Mouse (Mus musculus) neutrophil, adult 83 days (primary cell): ENCODE measurements around the gene Fhl3. TPM values are rescaled to one million over a fixed set of nuclear protein-coding genes. Genes with fewer than 3 reads are reported as not detected.

Source experiments
- total RNA-seq, 2 experiments: library from RNA; stranded (reverse); gene quantifications; one replicate each; pipeline ENCODE4 v1.2.4; 2023

The Fhl3 gene
- total RNA-seq, result 10 to 100 TPM; 26.8 to 31.2 TPM

DNA sequence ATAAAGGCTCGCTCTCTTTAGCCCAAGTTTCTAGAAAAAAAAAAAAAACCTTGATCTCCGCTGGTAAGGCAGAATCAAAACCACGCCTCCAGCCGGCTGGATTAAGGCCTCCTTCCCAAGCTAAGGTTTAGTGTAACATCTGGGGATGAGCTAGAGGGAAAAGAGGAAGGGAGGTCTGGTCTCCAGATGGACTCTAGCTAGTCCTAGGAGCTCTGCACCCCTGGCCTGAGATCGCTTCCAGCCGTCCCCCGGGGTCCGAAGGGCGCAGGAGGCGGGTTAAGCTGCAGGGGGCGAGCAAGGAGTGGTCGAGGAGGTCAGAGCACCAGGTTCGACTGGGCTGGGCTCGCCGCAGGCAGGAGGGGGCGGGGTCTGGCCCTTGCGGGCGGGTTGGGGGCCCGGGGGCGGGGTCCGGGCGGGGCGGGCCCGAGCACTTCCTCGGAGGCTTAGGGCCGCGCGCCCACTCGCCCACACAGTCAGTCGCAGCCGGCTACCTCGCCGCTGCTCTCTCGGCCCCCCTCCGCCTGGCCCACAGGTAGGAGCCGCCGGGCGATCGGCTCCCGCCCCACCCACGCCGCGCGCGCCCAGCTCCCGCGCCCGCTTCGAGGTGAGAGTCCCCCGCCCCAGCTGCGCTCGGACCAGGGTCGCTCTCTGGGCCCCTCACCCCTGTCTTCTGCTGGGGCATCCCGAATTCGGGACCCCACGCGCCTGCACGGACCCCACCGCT lies at the start of gene Fhl3:
TSS of gene Fhl3 (plus strand) at position 454 of the 724 bp plus-strand sequence.

DNA sequence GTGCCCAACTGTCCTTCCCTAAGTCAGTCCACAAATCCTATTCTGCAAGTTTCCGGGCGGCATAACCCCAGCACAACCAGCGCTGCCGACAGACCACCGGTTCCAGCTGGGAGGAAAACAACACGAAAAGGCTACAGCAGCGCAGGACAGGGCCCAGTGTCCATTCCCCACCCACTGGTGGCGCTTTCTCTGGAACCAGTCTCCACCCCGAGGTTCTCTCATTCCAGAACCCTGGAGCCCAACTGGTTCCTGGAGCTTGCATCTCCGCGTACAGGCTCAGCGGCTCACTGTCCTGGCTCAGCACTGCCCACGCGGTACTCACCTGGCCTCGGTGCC lies 44.0 kb upstream of the Fhl3 start, which contains the start of gene Pou3f1:
TSS of gene Pou3f1 (plus strand) at position 290 of the 336 bp plus-strand sequence.

DNA sequence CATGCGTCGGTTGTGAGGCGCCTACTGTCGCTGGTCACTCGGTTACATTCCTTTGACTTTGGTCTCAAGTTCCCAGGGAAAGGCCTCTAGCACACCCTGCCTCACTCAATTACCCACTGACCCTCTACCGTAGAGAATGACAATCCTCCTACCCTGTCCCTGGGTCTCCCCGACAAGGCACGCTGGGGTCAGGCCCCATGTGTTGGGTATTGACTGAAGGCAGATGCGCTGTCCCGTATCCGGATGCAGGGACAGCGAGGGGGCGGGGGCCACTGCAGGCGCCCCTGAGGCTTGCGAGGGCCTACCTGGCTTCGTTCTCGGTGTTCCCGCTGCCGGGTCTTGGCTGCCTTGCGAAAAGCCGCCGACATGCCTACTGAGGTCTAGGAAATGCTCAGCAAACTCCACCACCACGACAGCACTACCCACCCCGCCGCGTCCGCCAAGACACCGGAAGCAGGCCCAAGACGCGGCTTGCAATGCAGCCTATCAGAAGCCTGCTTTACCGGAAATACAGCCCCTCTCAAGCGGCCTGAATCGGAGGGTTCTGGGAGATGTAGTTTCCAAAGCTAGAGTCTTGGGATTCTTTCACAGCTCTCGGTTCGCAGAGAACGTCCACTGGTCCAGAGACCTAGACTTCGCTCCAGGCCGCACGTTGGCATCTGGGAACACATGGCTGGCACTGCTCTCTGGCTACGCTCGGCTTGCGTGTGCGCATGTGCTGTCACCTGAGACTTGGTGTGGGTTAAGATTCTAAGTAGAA lies 7.2 kb upstream of the Fhl3 start, which contains the start of gene Utp11:
TSS of gene Utp11 (minus strand) at position 466 of the 760 bp plus-strand sequence.

DNA sequence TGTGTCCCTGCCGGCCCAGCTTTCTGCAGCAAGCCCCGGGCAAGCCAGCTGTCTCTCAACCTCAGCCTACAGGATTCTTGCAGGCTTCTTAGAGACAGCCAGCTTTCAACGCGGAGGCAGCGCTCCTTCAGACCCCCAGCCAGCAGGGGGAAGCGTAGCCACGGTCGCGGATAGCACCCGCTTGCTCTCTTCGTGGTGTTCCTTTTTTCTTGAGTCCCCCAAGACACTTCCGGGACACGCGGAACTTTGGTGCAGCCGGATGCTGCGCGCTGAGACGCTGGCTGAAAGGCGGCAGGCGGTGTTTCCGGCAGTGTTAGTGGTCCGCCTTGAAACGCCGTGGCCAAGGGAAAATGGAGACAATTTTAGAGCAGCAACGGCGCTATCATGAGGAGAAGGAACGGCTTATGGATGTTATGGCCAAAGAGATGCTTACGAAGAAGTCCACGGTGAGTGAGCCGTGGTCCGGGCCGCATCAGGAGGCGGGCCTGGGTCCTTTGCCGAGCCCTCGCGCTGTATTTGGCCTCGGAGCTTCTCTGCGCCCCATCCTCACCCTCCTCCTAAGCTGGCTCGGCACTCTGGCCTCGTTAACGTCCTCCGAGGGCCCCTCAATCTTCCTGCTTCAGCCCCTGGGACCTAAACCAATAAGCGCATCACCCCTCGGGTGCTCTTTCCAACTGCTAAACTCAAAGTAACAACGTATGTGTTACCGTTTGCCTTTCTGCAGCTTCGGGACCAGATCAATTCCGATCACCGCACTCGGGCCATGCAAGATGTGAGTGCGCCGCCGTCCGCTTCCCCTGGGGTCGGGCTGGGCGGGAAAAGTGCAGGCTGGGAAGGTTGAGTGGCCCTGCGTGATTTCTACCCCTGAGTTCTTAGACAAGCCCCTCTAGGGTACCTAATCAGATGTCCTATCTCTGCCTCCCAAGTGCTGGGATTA lies 14.3 kb downstream of the Fhl3 start, which contains the start of gene Sf3a3:
TSS of gene Sf3a3 (plus strand) at position 232 of the 937 bp plus-strand sequence.

DNA sequence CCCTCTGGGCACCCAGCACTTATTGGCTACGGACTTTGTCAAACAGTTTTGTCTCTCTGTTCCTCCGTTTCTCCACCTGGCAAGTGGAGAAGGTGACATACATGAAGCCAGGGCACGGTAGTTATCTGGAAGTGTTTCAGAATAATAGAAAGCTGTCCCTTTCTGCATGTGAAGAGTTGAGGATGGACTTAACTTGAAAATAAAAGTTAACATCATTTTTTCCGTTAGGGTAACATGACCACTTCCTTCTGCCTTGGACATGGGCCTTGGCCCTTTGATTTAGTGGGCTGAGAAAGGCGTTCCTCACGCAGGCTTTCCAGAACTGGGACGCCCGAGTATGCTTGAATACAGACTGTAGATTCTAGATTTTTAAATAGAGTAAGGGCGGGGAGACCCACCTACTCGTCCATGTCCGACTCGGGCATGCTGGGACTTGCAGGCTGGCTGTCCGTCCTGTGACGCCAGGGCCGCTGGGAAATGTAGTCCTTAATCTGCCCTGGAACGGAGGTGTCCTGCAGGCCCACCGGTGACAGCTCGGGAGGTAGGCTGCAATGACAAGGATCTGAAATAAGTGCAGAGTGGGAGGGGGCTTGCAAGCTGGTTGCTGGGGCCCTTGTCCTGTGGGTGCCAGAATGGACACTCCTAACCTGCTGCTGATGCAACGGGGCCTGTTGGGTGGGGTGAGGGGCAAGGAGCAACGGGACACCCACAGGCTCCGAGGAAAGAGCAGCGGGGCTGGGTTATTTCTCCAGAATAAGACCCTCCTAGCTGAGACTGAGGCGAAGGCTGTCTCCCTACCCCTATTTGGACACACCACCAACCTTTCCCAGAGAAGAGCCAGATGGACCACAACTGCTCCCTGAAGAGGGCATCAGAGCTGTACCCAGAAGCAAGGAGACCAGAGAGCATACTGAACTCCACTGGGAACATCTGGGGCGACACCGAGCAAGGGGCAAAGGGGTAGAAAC lies 41.2 kb downstream of the Fhl3 start, which contains the start of gene Inpp5b:
TSS of gene Inpp5b (plus strand) at position 475 of the 968 bp plus-strand sequence.

Other genes starting within 250 kb of the Fhl3 start
- not detected for gene 3100002H09Rik, start 89.9 kb upstream of the Fhl3 start, total RNA-seq
- gene Pou3f1, start 43.9 kb upstream of the Fhl3 start, total RNA-seq, result not detected
- 10 to 100 TPM; 12.2 to 13.3 TPM for gene Utp11, start 7.1 kb upstream of the Fhl3 start, total RNA-seq
- 10 to 100 TPM; 30.3 to 30.9 TPM for gene Sf3a3, start 14.1 kb downstream of the Fhl3 start, total RNA-seq
- gene Inpp5b, start 41.1 kb downstream of the Fhl3 start, total RNA-seq, result 10 to 100 TPM; 52.4 to 63.8 TPM
- 10 to 100 TPM; 45.3 to 53.3 TPM for gene Mtf1, start 101.4 kb downstream of the Fhl3 start, total RNA-seq
- 10 to 100 TPM; 37.5 to 40.6 TPM for gene Yrdc, start 150.0 kb downstream of the Fhl3 start, total RNA-seq
- 10 to 100 TPM in 1 of 2 experiments, 1 to 10 TPM in 1; 8.4 to 12.8 TPM for gene 1110065P20Rik, start 150.5 kb downstream of the Fhl3 start, total RNA-seq
- not detected for gene Maneal, start 161.5 kb downstream of the Fhl3 start, total RNA-seq
- gene Epha10, start 180.2 kb downstream of the Fhl3 start, total RNA-seq, result under 1 TPM in 1 of 2 experiments, not detected in 1; 0.09 TPM
- gene 9930104L06Rik, start 236.3 kb downstream of the Fhl3 start, total RNA-seq, result 1 to 10 TPM; 7.6 to 8.3 TPM
- 10 to 100 TPM; 70.3 to 91.2 TPM for gene Cdca8, start 238.6 kb downstream of the Fhl3 start, total RNA-seq